Comparison of ENCODE assay signal across 23 mouse cellular contexts in the genomic region with DNA sequence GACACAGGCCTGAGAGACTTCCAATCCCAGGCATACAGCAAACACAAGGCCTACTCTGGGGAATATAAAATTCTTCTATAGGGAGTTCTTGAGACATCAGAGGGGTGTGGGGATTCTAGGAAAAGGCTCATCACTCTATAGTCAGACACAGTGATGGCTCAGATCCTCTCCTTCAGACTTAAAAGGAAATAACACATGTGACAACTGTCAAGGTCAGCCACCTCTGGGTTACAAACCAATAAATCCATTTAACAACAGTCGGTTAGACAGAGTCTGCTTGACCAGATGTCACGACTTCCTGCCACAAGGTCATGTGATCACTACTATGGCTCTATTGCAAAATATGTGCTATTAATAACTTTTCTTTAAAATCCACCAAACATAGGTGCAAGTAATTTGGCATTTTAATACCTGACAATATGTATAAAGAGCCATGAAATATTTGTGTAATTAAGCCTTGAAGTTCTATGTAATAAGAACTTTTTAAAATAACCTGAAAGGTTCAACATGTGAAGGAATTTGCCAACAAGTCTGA.
DNase-seq lines count a peak whose midpoint lies in the region; ATAC-seq lines count a peak whose summit lies in the region.
"Had no signal": no experiment of that assay in that cellular context is flagged by ENCODE, and none has a peak within 500 bp of the region (broad histone marks: within the 10 kb centered on the region; RNA-seq: fewer than 3 reads in every experiment).

No protein-coding gene starts in this region.

- no peaks in the 10 kb centered on the region for H3K27me3 ChIP-seq in limb, embryonic 11.5 days (ENCODE audit: control insufficient read depth, insufficient read depth, low read length)
- no peaks in the 10 kb centered on the region for H3K27me3 ChIP-seq in limb, embryonic 10.5 days (ENCODE audit: low read depth, poor library complexity, severe bottlenecking)
- H3K27me3 ChIP-seq: embryonic facial prominence, embryonic 13.5 days; hindbrain, embryonic 13.5 days; limb, embryonic 12.5 days; liver, embryonic 13.5 days; lung, embryonic 15.5 days; midbrain, embryonic 15.5 days had no signal

- H3K9ac ChIP-seq in limb, embryonic 11.5 days (ENCODE audit: low read length), result no peak overlapping the region
- H3K9ac ChIP-seq: embryonic facial prominence, embryonic 13.5 days; hindbrain, embryonic 13.5 days; limb, embryonic 12.5 days; liver, embryonic 13.5 days; lung, embryonic 15.5 days; midbrain, embryonic 15.5 days had no signal

- no peak overlapping the region for H3K4me3 ChIP-seq in limb, embryonic 11.5 days (ENCODE audit: low read depth, low read length)
- no peak overlapping the region for H3K4me3 ChIP-seq in limb, embryonic 10.5 days
- H3K4me3 ChIP-seq: embryonic facial prominence, embryonic 13.5 days; heart, embryonic 10.5 days; hindbrain, embryonic 13.5 days; limb, embryonic 12.5 days; liver, embryonic 13.5 days; lung, embryonic 15.5 days; midbrain, embryonic 15.5 days had no signal

- 3% methylated on average over 2 of the region's 2 CpGs for WGBS in limb, embryonic 11.5 days
- 17% methylated on average over 2 of the region's 2 CpGs for WGBS in limb, embryonic 10.5 days

- H3K9me3 ChIP-seq in limb, embryonic 11.5 days (ENCODE audit: control insufficient read depth, low read length), result no peaks in the 10 kb centered on the region
- no peaks in the 10 kb centered on the region for H3K9me3 ChIP-seq in limb, embryonic 10.5 days (replicated peaks)
- H3K9me3 ChIP-seq: embryonic facial prominence, embryonic 13.5 days; heart, embryonic 10.5 days; hindbrain, embryonic 13.5 days; limb, embryonic 12.5 days; liver, embryonic 13.5 days; lung, embryonic 15.5 days; midbrain, embryonic 15.5 days had no signal

- H3K27ac ChIP-seq in limb, embryonic 11.5 days (replicated peaks; ENCODE audit: low read depth, low read length), result no peak overlapping the region
- H3K27ac ChIP-seq in limb, embryonic 10.5 days, result no peak overlapping the region
- H3K27ac ChIP-seq: embryonic facial prominence, embryonic 13.5 days; heart, embryonic 10.5 days; hindbrain, embryonic 13.5 days; limb, embryonic 12.5 days; liver, embryonic 13.5 days; lung, embryonic 15.5 days; midbrain, embryonic 15.5 days; stomach, postnatal 0 days had no signal

- no peak overlapping the region for H3K4me2 ChIP-seq in limb, embryonic 11.5 days (ENCODE audit: low read depth, severe bottlenecking)
- H3K4me2 ChIP-seq: embryonic facial prominence, embryonic 13.5 days; hindbrain, embryonic 13.5 days; limb, embryonic 12.5 days; liver, embryonic 13.5 days; lung, embryonic 15.5 days; midbrain, embryonic 15.5 days had no signal

- no peaks in the 10 kb centered on the region for H3K36me3 ChIP-seq in limb, embryonic 11.5 days (ENCODE audit: control insufficient read depth, insufficient read depth, low read length)
- H3K36me3 ChIP-seq in limb, embryonic 10.5 days, result no peaks in the 10 kb centered on the region
- H3K36me3 ChIP-seq: embryonic facial prominence, embryonic 13.5 days; heart, embryonic 10.5 days; hindbrain, embryonic 13.5 days; limb, embryonic 12.5 days; liver, embryonic 13.5 days; lung, embryonic 15.5 days; midbrain, embryonic 15.5 days had no signal

- peak; percentile 54 for DNase-seq in embryo, embryonic 10 days (ENCODE audit: low spot score)
- no peak for DNase-seq in embryo, embryonic 11 days
- peak; percentile 21 for DNase-seq in limb, embryonic 11.5 days (ENCODE audit: low spot score)
- DNase-seq in limb, embryonic 10.5 days (ENCODE audit: low spot score), result no peak
- no peak for DNase-seq in ovary, postnatal 36 days (ENCODE audit: low spot score)
- DNase-seq: adrenal gland, postnatal 25 days; cerebellum, adult 18-20 months; cerebellum, postnatal 25 days; gastrocnemius, postnatal 25 days; liver, embryonic 13.5 days; retina, postnatal 1 day; right cerebral cortex, postnatal 4 days had no signal

- H3K4me1 ChIP-seq in limb, embryonic 11.5 days (ENCODE audit: control insufficient read depth, insufficient read depth, low read length), result peaks cover 3% of the 10 kb centered on the region; the same call in 1 of the 2 replicates
- peaks cover 21% of the 10 kb centered on the region for H3K4me1 ChIP-seq in limb, embryonic 10.5 days
- H3K4me1 ChIP-seq: heart, embryonic 10.5 days; hindbrain, embryonic 13.5 days; liver, embryonic 13.5 days; lung, embryonic 15.5 days; midbrain, embryonic 15.5 days had no signal

- ATAC-seq in limb, embryonic 11.5 days (ENCODE audit: insufficient number of reproducible peaks, low FRiP score, low TSS enrichment, low read depth), result no peak
- ATAC-seq in hematopoietic stem cell, adult 5-6 weeks (replicated peaks in 1 of 2; ENCODE audit: insufficient read depth in 1 of 2, low FRiP score in 2 of 2, low TSS enrichment in 1 of 2, low read depth in 1 of 2, poor library complexity in 2 of 2, severe bottlenecking in 2 of 2), result peak; percentile 17 to 62; a peak in 3 of 4 replicates
- peak; percentile 71 for ATAC-seq in megakaryocyte progenitor cell, adult 5-6 weeks (replicated peaks; ENCODE audit: poor library complexity)
- no peak for ATAC-seq in cerebellum, adult (ENCODE audit: insufficient number of reproducible peaks, low FRiP score, low TSS enrichment)
- ATAC-seq: forebrain, embryonic 14.5 days; midbrain, embryonic 15.5 days had no signal

Comparison
In these comparisons a context has a peak if more than half of its experiments do, and no peak if none do; other contexts are left out.
1. DNase-seq: peak in embryo, embryonic 10 days (single experiment) and limb, embryonic 11.5 days (single experiment); none in embryo, embryonic 11 days (single experiment), limb, embryonic 10.5 days (single experiment) and ovary, postnatal 36 days (single experiment).
2. ATAC-seq: peak in hematopoietic stem cell, adult 5-6 weeks (2 of 2) and megakaryocyte progenitor cell, adult 5-6 weeks (single experiment); none in limb, embryonic 11.5 days (single experiment) and cerebellum, adult (single experiment).